Mouse (Mus musculus): ENCODE data around the gene Fntb. TPM values are rescaled to one million over a fixed set of nuclear protein-coding genes. Genes with fewer than 3 reads are reported as not detected.

The Fntb gene
- polyA plus RNA-seq, 2 experiments, result 42.9 to 47.6 TPM

DNA sequence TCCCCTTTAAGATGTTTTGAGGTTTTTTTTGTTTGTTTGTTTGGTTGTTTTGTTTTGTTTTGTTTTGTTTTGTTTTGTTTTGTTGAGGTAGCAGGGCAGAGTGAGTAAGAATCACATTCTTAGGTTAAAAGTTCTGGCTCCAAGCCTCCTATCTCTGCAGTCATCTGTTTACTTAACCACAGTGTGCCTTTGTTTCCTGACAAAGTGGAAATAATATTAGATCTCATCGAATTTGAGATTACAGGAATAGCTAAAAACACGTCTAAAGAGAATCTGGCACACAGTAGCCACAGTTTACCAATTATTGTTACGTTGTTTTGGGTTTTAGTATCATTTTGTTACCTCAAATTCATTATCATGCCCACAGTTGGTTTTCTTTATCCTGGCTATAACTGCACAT, 9.3 kb downstream of the Fntb start:
- no peaks in the 10 kb centered on the region for H3K4me1 ChIP-seq (ENCODE audit: control insufficient read depth, insufficient read depth, low read length)
- TF ChIP-seq POLR2A (IDR thresholded peaks at IDR 0.05; ENCODE audit: borderline replicate concordance, extremely low read depth, insufficient read depth, insufficient read length), result no peak
- no peaks in the 10 kb centered on the region for H3K27me3 ChIP-seq (ENCODE audit: control insufficient read depth, insufficient read depth, low read length)
- H3K9ac ChIP-seq (ENCODE audit: low read depth, low read length, severe bottlenecking), result no peak overlapping the region
- H3K36me3 ChIP-seq (ENCODE audit: control insufficient read depth, insufficient read depth, low read length), result peaks cover 5% of the 10 kb centered on the region
- 80% methylated on average over 3 of the region's 3 CpGs for whole genome bisulfite sequencing
- H3K27ac ChIP-seq (replicated peaks; ENCODE audit: low read depth, low read length), result no peak overlapping the region
- no peak overlapping the region for H3K4me3 ChIP-seq (replicated peaks; ENCODE audit: low read length)
- no peaks in the 10 kb centered on the region for H3K9me3 ChIP-seq (ENCODE audit: control insufficient read depth, low read length)
- DNase-seq (ENCODE audit: low spot score), result no peak
- no peak overlapping the region for H3K4me2 ChIP-seq (replicated peaks; ENCODE audit: low read depth, low read length, severe bottlenecking)
- no peak for ATAC-seq (ENCODE audit: low FRiP score, low read depth)

GRCm38 (mm10) chr12:76775132-76775531, 9.7 kb downstream of the Fntb start:
- H3K4me3 ChIP-seq (replicated peaks; ENCODE audit: low read length), result no peak overlapping the region
- no peaks in the 10 kb centered on the region for H3K27me3 ChIP-seq (ENCODE audit: control insufficient read depth, insufficient read depth, low read length)
- no peaks in the 10 kb centered on the region for H3K4me1 ChIP-seq (ENCODE audit: control insufficient read depth, insufficient read depth, low read length)
- TF ChIP-seq POLR2A (IDR thresholded peaks at IDR 0.05; ENCODE audit: borderline replicate concordance, extremely low read depth, insufficient read depth, insufficient read length), result no peak
- DNase-seq (ENCODE audit: low spot score) (no peak), ATAC-seq (ENCODE audit: low FRiP score, low read depth) (no peak)
- no peaks in the 10 kb centered on the region for H3K9me3 ChIP-seq (ENCODE audit: control insufficient read depth, low read length)
- WGBS, result 40% methylated on average over 4 of the region's 4 CpGs
- H3K36me3 ChIP-seq (ENCODE audit: control insufficient read depth, insufficient read depth, low read length), result peaks cover 5% of the 10 kb centered on the region
- H3K4me2 ChIP-seq (replicated peaks; ENCODE audit: low read depth, low read length, severe bottlenecking), result no peak overlapping the region
- H3K27ac ChIP-seq (replicated peaks; ENCODE audit: low read depth, low read length), result no peak overlapping the region
- no peak overlapping the region for H3K9ac ChIP-seq (ENCODE audit: low read depth, low read length, severe bottlenecking)

GRCm38 (mm10) chr12:76776898-76777297, 11.5 kb downstream of the Fntb start:
- no peak overlapping the region for H3K4me2 ChIP-seq (replicated peaks; ENCODE audit: low read depth, low read length, severe bottlenecking)
- peaks cover 5% of the 10 kb centered on the region for H3K36me3 ChIP-seq (ENCODE audit: control insufficient read depth, insufficient read depth, low read length)
- 94% methylated on average over 5 of the region's 5 CpGs for WGBS
- no peak overlapping the region for H3K27ac ChIP-seq (replicated peaks; ENCODE audit: low read depth, low read length)
- DNase-seq (ENCODE audit: low spot score), result no peak
- no peaks in the 10 kb centered on the region for H3K4me1 ChIP-seq (ENCODE audit: control insufficient read depth, insufficient read depth, low read length)
- no peaks in the 10 kb centered on the region for H3K27me3 ChIP-seq (ENCODE audit: control insufficient read depth, insufficient read depth, low read length)
- ATAC-seq (ENCODE audit: low FRiP score, low read depth), result no peak
- no peak for TF ChIP-seq POLR2A (IDR thresholded peaks at IDR 0.05; ENCODE audit: borderline replicate concordance, extremely low read depth, insufficient read depth, insufficient read length)
- H3K9ac ChIP-seq (ENCODE audit: low read depth, low read length, severe bottlenecking), result no peak overlapping the region
- no peaks in the 10 kb centered on the region for H3K9me3 ChIP-seq (ENCODE audit: control insufficient read depth, low read length)
- no peak overlapping the region for H3K4me3 ChIP-seq (replicated peaks; ENCODE audit: low read length)

GRCm38 (mm10) chr12:76777845-76778244, 12.5 kb downstream of the Fntb start:
- DNase-seq (ENCODE audit: low spot score) (no peak), ATAC-seq (ENCODE audit: low FRiP score, low read depth) (no peak)

GRCm38 (mm10) chr12:76778305-76779083, 13.1 kb downstream of the Fntb start:
- Histone ChIP-seq H3K4me1 (ENCODE audit: control insufficient read depth, insufficient read depth, low read length) (no peaks in the 10 kb centered on the region), H3K9ac (ENCODE audit: low read depth, low read length, severe bottlenecking) (no peak overlapping the region), H3K36me3 (ENCODE audit: control insufficient read depth, insufficient read depth, low read length) (peaks cover 5% of the 10 kb centered on the region), H3K9me3 (ENCODE audit: control insufficient read depth, low read length) (no peaks in the 10 kb centered on the region), H3K27me3 (ENCODE audit: control insufficient read depth, insufficient read depth, low read length) (no peaks in the 10 kb centered on the region), H3K4me2 (replicated peaks; ENCODE audit: low read depth, low read length, severe bottlenecking) (no peak overlapping the region), H3K4me3 (replicated peaks; ENCODE audit: low read length) (no peak overlapping the region), H3K27ac (replicated peaks; ENCODE audit: low read depth, low read length) (no peak overlapping the region)
- no peak for DNase-seq (ENCODE audit: low spot score)
- ATAC-seq (ENCODE audit: low FRiP score, low read depth), result no peak
- TF ChIP-seq POLR2A (IDR thresholded peaks at IDR 0.05; ENCODE audit: borderline replicate concordance, extremely low read depth, insufficient read depth, insufficient read length), result no peak
- WGBS, result 78% methylated on average over 10 of the region's 10 CpGs

More at GRCm38 (mm10) chr12:76777845-76778244, 12.5 kb downstream of the Fntb start:
- Histone ChIP-seq H3K36me3 (ENCODE audit: control insufficient read depth, insufficient read depth, low read length) (peaks cover 5% of the 10 kb centered on the region), H3K4me2 (replicated peaks; ENCODE audit: low read depth, low read length, severe bottlenecking) (no peak overlapping the region), H3K9ac (ENCODE audit: low read depth, low read length, severe bottlenecking) (no peak overlapping the region), H3K27me3 (ENCODE audit: control insufficient read depth, insufficient read depth, low read length) (no peaks in the 10 kb centered on the region), H3K9me3 (ENCODE audit: control insufficient read depth, low read length) (no peaks in the 10 kb centered on the region), H3K4me3 (replicated peaks; ENCODE audit: low read length) (no peak overlapping the region), H3K27ac (replicated peaks; ENCODE audit: low read depth, low read length) (no peak overlapping the region), H3K4me1 (ENCODE audit: control insufficient read depth, insufficient read depth, low read length) (no peaks in the 10 kb centered on the region)
- TF ChIP-seq POLR2A (IDR thresholded peaks at IDR 0.05; ENCODE audit: borderline replicate concordance, extremely low read depth, insufficient read depth, insufficient read length), result no peak

Measured in limb, embryonic 14.5 days (tissue).